Mouse (Mus musculus) ES-Bruce4 (cell line): Measurements from ENCODE around the gene Cipc. TPM values are rescaled to one million over a fixed set of nuclear protein-coding genes. Genes with fewer than 3 reads are reported as not detected.

Experiments used
- H3K27ac ChIP-seq: 2 replicates; pipeline ENCODE4 v1.5.1; 2012; ENCODE audit warnings: low read length, inconsistent platforms; ENCODE audit not compliant: insufficient read depth
- H3K27me3 ChIP-seq: 2 replicates; pipeline ENCODE4 v1.6.1; 2012; ENCODE audit warnings: mild to moderate bottlenecking, low read length, inconsistent platforms; ENCODE audit not compliant: control insufficient read depth, poor library complexity, insufficient read depth, severe bottlenecking
- H3K36me3 ChIP-seq: 2 replicates; pipeline ENCODE4 v1.6.1; 2012; ENCODE audit warnings: inconsistent platforms, mild to moderate bottlenecking, low read length, moderate library complexity; ENCODE audit not compliant: control insufficient read depth, poor library complexity, insufficient read depth, severe bottlenecking
- H3K4me1 ChIP-seq: one replicate; pipeline ENCODE4 v1.8.1; 2011; ENCODE audit warnings: low read length; ENCODE audit not compliant: control insufficient read depth, insufficient read depth
- H3K4me3 ChIP-seq: 2 replicates; pipeline ENCODE4 v1.5.1; 2011; ENCODE audit warnings: low read depth, mild to moderate bottlenecking, low read length
- H3K9ac ChIP-seq: 2 replicates; pipeline ENCODE4 v1.6.1; 2012; ENCODE audit warnings: low read depth, mild to moderate bottlenecking, inconsistent platforms; ENCODE audit not compliant: poor library complexity, severe bottlenecking
- H3K9me3 ChIP-seq: replicated peaks from 2 replicates; pipeline ENCODE4 v1.6.1; 2012; ENCODE audit warnings: mild to moderate bottlenecking, low read length, inconsistent platforms; ENCODE audit not compliant: control insufficient read depth, poor library complexity, insufficient read depth, severe bottlenecking
- CTCF ChIP-seq: IDR thresholded peaks from one replicate; pipeline ENCODE4 v1.8.1; 2011; ENCODE audit warnings: low read depth, low read length
- EP300 ChIP-seq: IDR thresholded peaks from 2 replicates; pipeline ENCODE4 v1.6.1; 2011; ENCODE audit warnings: low read depth, low read length; ENCODE audit not compliant: insufficient read depth
- POLR2A ChIP-seq: IDR thresholded peaks from one replicate; pipeline ENCODE4 v1.8.1; 2011; ENCODE audit warnings: low read length; ENCODE audit not compliant: insufficient read depth
- polyA plus RNA-seq: library from polyadenylated mRNA; stranded (reverse); fragments of >200 nt; gene quantifications from 2 replicates; pipeline ENCODE4 v1.2.4, GENCODE M21; 2011; ENCODE audit warnings: low read depth; ENCODE audit not compliant: missing spikeins, insufficient read depth, insufficient read length

Cipc gene
- polyA plus RNA-seq, 1 experiment, result 23.5 TPM

DNA sequence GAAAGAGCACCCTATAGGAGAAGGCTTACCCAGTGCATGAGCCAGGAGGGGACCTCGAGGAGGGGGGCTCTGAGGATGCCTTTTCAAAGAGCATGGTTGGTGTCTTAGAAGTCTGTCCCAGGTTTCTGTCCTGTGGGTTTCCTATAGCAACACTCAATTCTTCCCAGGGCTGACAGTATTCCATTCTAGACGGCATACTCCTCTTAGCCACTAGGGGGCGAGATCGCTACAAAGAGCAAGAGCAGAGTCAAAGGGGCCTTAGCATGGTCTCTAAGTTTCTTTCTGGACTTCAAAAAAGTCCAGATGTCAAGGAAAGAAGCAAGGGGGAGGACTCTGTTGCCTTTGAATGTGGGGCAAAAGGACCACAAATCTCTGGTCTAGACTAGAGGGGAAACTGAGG is 41.6 kb upstream of the Cipc start:
- H3K27me3 ChIP-seq, result no peaks in the 10 kb centered on the region
- peak overlapping the region; percentile 71 for H3K27ac ChIP-seq
- H3K9me3 ChIP-seq, result no peaks in the 10 kb centered on the region
- no peak overlapping the region for H3K4me3 ChIP-seq
- no peaks in the 10 kb centered on the region for H3K36me3 ChIP-seq
- peaks cover 14% of the 10 kb centered on the region for H3K4me1 ChIP-seq
- TF ChIP-seq CTCF, result peak; percentile 43
- TF ChIP-seq EP300, result no peak
- 0 out of 2 replicates have a peak overlapping the region, but pooled peaks have one; percentile 2 for H3K9ac ChIP-seq

- TF ChIP-seq CTCF (no peak), POLR2A (no peak), EP300 (no peak)
- H3K36me3 ChIP-seq, result no peaks in the 10 kb centered on the region
- H3K9me3 ChIP-seq, result no peaks in the 10 kb centered on the region
- no peak overlapping the region for H3K4me3 ChIP-seq
- H3K27ac ChIP-seq, result peak overlapping the region; percentile 67
- H3K27me3 ChIP-seq, result no peaks in the 10 kb centered on the region
- H3K9ac ChIP-seq, result 0 out of 2 replicates have a peak overlapping the region, but pooled peaks have one; percentile 2
- H3K4me1 ChIP-seq, result peaks cover 13% of the 10 kb centered on the region
Observed at GRCm38 (mm10) chr12:86905876-86906275, 41.0 kb upstream of the Cipc start.

DNA sequence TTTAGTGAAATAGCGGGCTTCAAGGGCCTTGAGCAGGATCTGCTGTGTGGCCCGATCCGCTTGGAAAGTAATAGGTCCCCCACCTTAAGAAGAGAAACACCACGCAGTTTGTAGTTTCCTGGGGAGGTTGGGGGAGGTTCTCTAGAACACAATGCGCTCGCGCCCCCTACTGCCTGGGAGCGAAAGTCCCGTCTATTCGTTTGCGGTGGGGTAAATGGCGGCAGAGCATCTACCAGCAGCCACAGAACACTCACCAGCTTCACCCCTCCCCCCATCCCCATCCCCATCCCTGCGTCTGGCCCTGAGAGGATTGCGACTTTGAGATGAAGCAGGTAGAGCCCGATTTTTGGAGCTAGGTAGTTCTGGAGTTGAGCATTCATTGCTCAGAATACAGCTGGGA is 40.4 kb upstream of the Cipc start:
- Histone ChIP-seq H3K4me3 (no peak overlapping the region), H3K27ac (peak overlapping the region; percentile 67; the same call in 1 of the 2 replicates), H3K9me3 (no peaks in the 10 kb centered on the region), H3K36me3 (no peaks in the 10 kb centered on the region), H3K27me3 (no peaks in the 10 kb centered on the region), H3K9ac (peak overlapping the region; percentile 23; the same call in 1 of the 2 replicates), H3K4me1 (peaks cover 13% of the 10 kb centered on the region)
- no peak for TF ChIP-seq POLR2A
- TF ChIP-seq CTCF, result peak; percentile 89
- TF ChIP-seq EP300, result peak; percentile 80; the same call in 1 of the 2 replicates

DNA sequence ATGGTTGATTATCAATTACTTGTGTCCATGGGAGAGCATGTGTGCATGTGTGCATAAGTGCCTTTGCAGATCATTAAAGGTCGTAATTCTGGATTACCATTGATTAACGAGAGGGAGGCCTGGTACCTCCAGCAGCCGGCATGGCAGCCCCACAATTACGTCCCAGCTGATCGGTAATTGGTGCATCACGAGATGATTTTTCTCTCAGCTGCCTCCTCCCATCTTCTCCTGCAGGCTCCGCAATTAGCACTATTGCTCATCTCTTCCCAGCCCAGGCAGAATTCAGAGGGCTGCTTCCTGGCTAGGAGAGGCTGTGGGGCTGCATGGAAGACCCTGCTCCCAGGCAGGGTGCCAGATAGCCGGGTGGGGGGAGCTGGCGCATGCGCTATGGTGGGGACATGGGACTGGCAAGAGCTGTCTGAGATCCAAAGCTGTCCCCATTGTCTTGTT is 35.3 kb upstream of the Cipc start:
- Histone ChIP-seq H3K27me3 (no peaks in the 10 kb centered on the region), H3K27ac (peak overlapping the region; percentile 86), H3K9me3 (no peaks in the 10 kb centered on the region), H3K9ac (peak overlapping the region; percentile 54), H3K4me1 (peaks cover 17% of the 10 kb centered on the region), H3K4me3 (peak overlapping the region; percentile 88), H3K36me3 (no peaks in the 10 kb centered on the region)
- TF ChIP-seq POLR2A (no peak), EP300 (no peak), CTCF (no peak)

- Histone ChIP-seq H3K9me3 (no peaks in the 10 kb centered on the region), H3K9ac (peak overlapping the region; percentile 54), H3K27ac (peak overlapping the region; percentile 91), H3K4me3 (peak overlapping the region; percentile 88), H3K27me3 (no peaks in the 10 kb centered on the region), H3K4me1 (peaks cover 17% of the 10 kb centered on the region), H3K36me3 (no peaks in the 10 kb centered on the region)
- TF ChIP-seq EP300, result peak; percentile 92
- TF ChIP-seq CTCF, result no peak
- TF ChIP-seq POLR2A, result peak; percentile 31
Observed at GRCm38 (mm10) chr12:86912335-86913093, 34.3 kb upstream of the Cipc start.

GRCm38 (mm10) chr12:86914351-86914750 is 32.5 kb upstream of the Cipc start:
- H3K9ac ChIP-seq, result peak overlapping the region; percentile 54
- H3K36me3 ChIP-seq, result no peaks in the 10 kb centered on the region
- H3K27ac ChIP-seq, result peak overlapping the region; percentile 86
- TF ChIP-seq EP300 (peak; percentile 55; the same call in 1 of the 2 replicates), CTCF (no peak)
- H3K4me1 ChIP-seq, result peaks cover 18% of the 10 kb centered on the region
- H3K9me3 ChIP-seq, result no peaks in the 10 kb centered on the region
- no peaks in the 10 kb centered on the region for H3K27me3 ChIP-seq
- peak overlapping the region; percentile 33; the same call in 1 of the 2 replicates for H3K4me3 ChIP-seq
